Mouse (Mus musculus): ENCODE measurements around the gene Lhcgr. TPM values are rescaled to one million over a fixed set of nuclear protein-coding genes. Genes with fewer than 3 reads are reported as not detected.

Lhcgr gene
- polyA plus RNA-seq (2012; rRNA removed) = 0.14 TPM in 1 of 2 replicates, not detected in the other

GRCm38 (mm10) chr17:88791440-88792152, at the start of gene Lhcgr:
Lhcgr (minus strand) TSS chr17:88791990.

GRCm38 (mm10) chr17:88668452-88668851, 123.3 kb downstream of the Lhcgr start, which contains the start of gene Gtf2a1l:
Gtf2a1l (plus strand) TSS chr17:88668660.

Other genes with a start within 250 kb of the Lhcgr start
- 1.8 and 2.9 TPM in 2 replicates for gene Ston1, start 194.3 kb downstream of the Lhcgr start, polyA plus RNA-seq (2012; rRNA removed)
- not detected in 2 replicates for gene Gtf2a1l, start 123.3 kb downstream of the Lhcgr start, polyA plus RNA-seq (2012; rRNA removed)

Measured in stomach, adult 2 months (tissue).